9 mouse cellular contexts compared by ENCODE assay signal in the genomic region with DNA sequence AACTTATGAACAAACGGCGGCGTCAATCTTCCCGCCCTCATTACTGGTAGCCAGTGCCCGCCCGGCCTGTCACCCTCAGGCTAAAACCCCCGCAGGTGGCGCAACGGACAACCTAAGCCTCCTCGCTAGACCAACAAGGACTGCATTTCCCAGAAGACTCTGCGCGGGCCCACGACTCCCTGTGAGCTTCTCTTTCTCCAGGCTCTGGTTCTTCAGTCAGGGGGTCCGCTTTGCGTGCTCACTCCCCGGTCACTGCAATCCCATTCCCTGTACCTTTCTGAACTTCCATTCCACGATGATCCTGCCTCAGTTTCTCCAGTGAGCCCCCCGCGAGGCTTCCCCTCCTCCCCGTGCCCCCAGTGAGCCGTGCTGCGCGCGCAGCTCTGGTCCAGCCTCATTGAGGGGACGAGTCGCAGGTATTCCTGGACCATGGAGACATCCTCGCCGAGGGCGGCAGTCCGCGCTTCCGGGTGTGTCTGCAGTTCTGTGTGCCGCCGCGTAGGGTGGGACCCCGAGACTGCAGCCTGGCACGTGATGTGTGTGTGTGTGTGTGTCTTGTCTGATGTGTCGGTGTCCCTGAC. TPM values are rescaled to one million over a fixed set of nuclear protein-coding genes. Genes with fewer than 3 reads are reported as not detected.
DNase-seq lines count a peak whose midpoint lies in the region; ATAC-seq and TF ChIP-seq lines count a peak whose summit lies in the region.
"Had no signal": no experiment of that assay in that cellular context is flagged by ENCODE, and none has a peak within 500 bp of the region (broad histone marks: within the 10 kb centered on the region; RNA-seq: fewer than 3 reads in every experiment).

A gene (plus strand): TSS at position 228 of the 581 bp plus-strand sequence.

- peak within 1 kb of the TSS; percentile 35 for H3K27ac ChIP-seq in cortical plate, adult 2 months (ENCODE audit: insufficient read depth, low read length)
- H3K27ac ChIP-seq in heart, embryonic 15.5 days, result no peak within 1 kb of the TSS
- peak within 1 kb of the TSS; percentile 98 for H3K27ac ChIP-seq in layer of hippocampus, adult 2 months
- H3K27ac ChIP-seq in neural tube, embryonic 14.5 days (ENCODE audit: low read depth, low read length), result peak within 1 kb of the TSS; percentile 95

- peak within 1 kb of the TSS; percentile 88 for H3K4me2 ChIP-seq in heart, embryonic 15.5 days
- H3K4me2 ChIP-seq in neural tube, embryonic 14.5 days (ENCODE audit: low read depth, low read length), result peak within 1 kb of the TSS; percentile 72

- peaks cover 69% of the 10 kb centered on the region for H3K27me3 ChIP-seq in heart, embryonic 15.5 days
- H3K27me3 ChIP-seq in neural tube, embryonic 14.5 days (ENCODE audit: control insufficient read depth, insufficient read depth, low read length), result peaks cover 2% of the 10 kb centered on the region; the same call in 1 of the 2 replicates

- 0 out of 2 replicates have a peak, but pooled peaks have one; percentile 11 for TF ChIP-seq CTCF in cortical plate, adult 2 months (IDR thresholded peaks at IDR 0.05; ENCODE audit: extremely low read depth, insufficient read depth, low read length)
- peak; percentile 46 for TF ChIP-seq CTCF in layer of hippocampus, adult 2 months (conservative IDR thresholded peaks at IDR 0.05)

- H3K36me3 ChIP-seq in heart, embryonic 15.5 days, result no peaks in the 10 kb centered on the region
- H3K36me3 ChIP-seq in neural tube, embryonic 14.5 days (ENCODE audit: control insufficient read depth, insufficient read depth, low read length), result peaks cover 14% of the 10 kb centered on the region

- H3K4me1 ChIP-seq in cortical plate, adult 2 months (ENCODE audit: control insufficient read depth, insufficient read depth, low read length), result no peaks in the 10 kb centered on the region
- H3K4me1 ChIP-seq in heart, embryonic 15.5 days (replicated peaks), result peaks cover 33% of the 10 kb centered on the region
- H3K4me1 ChIP-seq in neural tube, embryonic 14.5 days (ENCODE audit: control insufficient read depth, insufficient read depth, low read length), result peaks cover 13% of the 10 kb centered on the region

- H3K9me3 ChIP-seq in heart, embryonic 15.5 days (replicated peaks), result no peaks in the 10 kb centered on the region
- no peaks in the 10 kb centered on the region for H3K9me3 ChIP-seq in neural tube, embryonic 14.5 days (ENCODE audit: control insufficient read depth, low read length)

- WGBS in heart, embryonic 15.5 days, result under 1% methylated on average over 38 of the region's 38 CpGs
- WGBS in neural tube, embryonic 14.5 days, result under 1% methylated on average over 38 of the region's 38 CpGs

- peak; percentile 28; the same call in 1 of the 2 replicates for ATAC-seq in heart, embryonic 15.5 days (replicated peaks; ENCODE audit: insufficient number of reproducible peaks, insufficient read depth, low FRiP score, low read depth)
- ATAC-seq in neural tube, embryonic 14.5 days (ENCODE audit: low read depth), result peak; percentile 58
- ATAC-seq in activated CD4-positive, CD25-positive, alpha-beta regulatory T cell, adult 4 months, result no peak

- TF ChIP-seq POLR2A in cortical plate, adult 2 months (IDR thresholded peaks at IDR 0.05; ENCODE audit: extremely low read depth, insufficient read depth, low read length), result peak; percentile 57

- peak within 1 kb of the TSS; percentile 57 for H3K4me3 ChIP-seq in cortical plate, adult 2 months (ENCODE audit: insufficient read depth, low read length)
- peak within 1 kb of the TSS; percentile 68 for H3K4me3 ChIP-seq in heart, embryonic 15.5 days
- peak within 1 kb of the TSS; percentile 83 for H3K4me3 ChIP-seq in layer of hippocampus, adult 2 months
- H3K4me3 ChIP-seq in neural tube, embryonic 14.5 days (ENCODE audit: low read depth, low read length), result peak within 1 kb of the TSS; percentile 97

- peak; percentile 74 to 75 for DNase-seq in B cell, adult 2 months
- DNase-seq in T-cell, adult 2 months (ENCODE audit: low spot score), result peak; percentile 41
- peak; percentile 67 to 70 for DNase-seq in layer of hippocampus, adult 2 months (ENCODE audit: low spot score in 2 of 2)
- DNase-seq in lung, adult 18-20 months, result peak; percentile 77 to 87

- peak within 1 kb of the TSS; percentile 59 for H3K9ac ChIP-seq in heart, embryonic 15.5 days
- peak within 1 kb of the TSS; percentile 97 for H3K9ac ChIP-seq in neural tube, embryonic 14.5 days (replicated peaks; ENCODE audit: low read depth, low read length)

RNA-seq across cellular contexts. Expression of the gene that starts here (rescaled TPM):
- 191 and 227 TPM in 2 replicates for polyA plus RNA-seq in cortical plate, adult 2 months (2012; rRNA removed)
- polyA plus RNA-seq in heart, embryonic 15.5 days (2015; fragmentation: Nextera tagmentation; extraction: Ambion mirVana), result 0.53 TPM in 1 of 2 replicates, not detected in the other
- 100 to 1,000 TPM; 302 to 329 TPM for total RNA-seq in layer of hippocampus, adult 2 months (2021)
- polyA plus RNA-seq in neural tube, embryonic 14.5 days (2014; fragmentation: Nextera tagmentation; extraction: Ambion mirVana), result 21.2 and 32.3 TPM in 2 replicates
- not detected for polyA plus RNA-seq in activated CD4-positive, CD25-positive, alpha-beta regulatory T cell, adult 4 months (2017; shearing (Covaris generic))
- total RNA-seq: heart, adult 18-20 months had no signal

Comparison
In these comparisons a context has a peak if more than half of its experiments do, and no peak if none do; other contexts are left out.
1. RNA of the gene that starts here (polyA plus RNA-seq): 191 to 227 TPM in cortical plate, adult 2 months and 21.2 to 32.3 TPM in neural tube, embryonic 14.5 days; 0.53 TPM in heart, embryonic 15.5 days and not detected in activated CD4-positive, CD25-positive, alpha-beta regulatory T cell, adult 4 months; every median in the first group is over 10 times any median in the second.
2. Peak in ATAC-seq, H3K4me3 ChIP-seq, H3K9ac ChIP-seq and H3K4me2 ChIP-seq in heart, embryonic 15.5 days; RNA of the gene not detected or under 1 TPM.
3. Peak in every context shown above with its lines, with median percentiles within 50 percentile points of each other: DNase-seq and H3K4me3 ChIP-seq.